Mouse (Mus musculus) testis, adult 2 months (tissue): ENCODE measurements around the gene Dnah2.

ENCODE experiments used
- CTCF ChIP-seq: fragments of 200-500 bp; IDR thresholded peaks from 2 replicates; pipeline ENCODE4 v1.5.1; 2012; ENCODE audit warnings: low read depth, mild to moderate bottlenecking, inconsistent platforms, low read length, moderate library complexity; ENCODE audit not compliant: control insufficient read depth, insufficient read depth, insufficient replicate concordance
- POLR2A ChIP-seq: fragments of 200-500 bp; IDR thresholded peaks from 2 replicates; pipeline ENCODE4 v1.6.1; 2012; ENCODE audit warnings: low read depth, mild to moderate bottlenecking, inconsistent platforms, low read length, moderate library complexity; ENCODE audit not compliant: control insufficient read depth

GRCm38 (mm10) chr11:69581147-69581688 is 32.3 kb upstream of the Dnah2 start:
- TF ChIP-seq CTCF (no peak), POLR2A (peak; percentile 17; the same call in 1 of the 2 replicates)
